Mouse (Mus musculus) liver, adult 2 months (tissue): ENCODE measurements around the gene Rp9. TPM values are rescaled to one million over a fixed set of nuclear protein-coding genes. Genes with fewer than 3 reads are reported as not detected.

Experiments
- DNase-seq: peaks from one replicate; pipeline ENCODE4 v3.0.0-alpha.2; 2011; ENCODE audit warnings: low read depth, low spot score; ENCODE audit errors: extremely low read depth
- H3K27ac ChIP-seq: fragments of 200-500 bp; replicated peaks from 2 replicates; pipeline ENCODE4 v1.5.1; 2012; ENCODE audit warnings: low read depth, mild to moderate bottlenecking, control low read depth, inconsistent platforms, low read length; ENCODE audit not compliant: insufficient read depth
- H3K27me3 ChIP-seq: fragments of 200-500 bp; 2 replicates; pipeline ENCODE4 v1.6.1; 2012; ENCODE audit warnings: mild to moderate bottlenecking, moderate library complexity, low read length, inconsistent platforms; ENCODE audit not compliant: control insufficient read depth, insufficient read depth
- H3K36me3 ChIP-seq: fragments of 200-500 bp; 2 replicates; pipeline ENCODE4 v1.6.1; 2012; ENCODE audit warnings: low read length, inconsistent platforms; ENCODE audit not compliant: control insufficient read depth, insufficient read depth
- H3K4me1 ChIP-seq: fragments of 200-500 bp; 2 replicates; pipeline ENCODE4 v1.6.1; 2011; ENCODE audit warnings: low read length; ENCODE audit not compliant: control insufficient read depth, insufficient read depth
- H3K4me3 ChIP-seq: fragments of 200-500 bp; 2 replicates; pipeline ENCODE4 v1.5.1; 2011; ENCODE audit warnings: low read depth, mild to moderate bottlenecking, control low read depth, low read length, moderate library complexity; ENCODE audit not compliant: insufficient read depth
- H3K79me2 ChIP-seq: fragments of 200-500 bp; 2 replicates; pipeline ENCODE4 v1.6.1; 2012; ENCODE audit warnings: inconsistent platforms, mild to moderate bottlenecking, low read length, moderate library complexity; ENCODE audit not compliant: control insufficient read depth, insufficient read depth
- H3K9ac ChIP-seq: fragments of 200-500 bp; 2 replicates; pipeline ENCODE4 v1.6.1; 2012; ENCODE audit warnings: low read depth, mild to moderate bottlenecking, control low read depth, inconsistent platforms, low read length
- CTCF ChIP-seq: fragments of 200-500 bp; IDR thresholded peaks from 2 replicates; pipeline ENCODE4 v1.5.1; 2011; ENCODE audit warnings: low read depth, low read length, control low read depth
- POLR2A ChIP-seq: fragments of 200-500 bp; IDR thresholded peaks from 2 replicates; pipeline ENCODE4 v1.6.1; 2011; ENCODE audit warnings: low read length, control low read depth; ENCODE audit not compliant: insufficient read depth; ENCODE audit errors: extremely low read depth
- WGBS: fragments of 180-500 bp; shearing (Covaris S2); methylation state at CpG from one replicate; pipeline ENCODE4 v1.1.7; 2018; 5-methylcytosine and 5-hydroxymethylcytosine counted together
- polyA plus RNA-seq: library from polyadenylated mRNA; depleted of rRNA; stranded (reverse); fragments of >200 nt; gene quantifications from 2 replicates; pipeline ENCODE4 v1.2.3, GENCODE M21; 2012
- total RNA-seq: library from RNA; depleted of rRNA; stranded (reverse); fragments of >200 nt; gene quantifications from 2 replicates; pipeline ENCODE4 v1.2.3, GENCODE M21; 2014

Rp9 gene
- total and polyA plus RNA-seq, 2 experiments: 47.1 to 58.1 TPM

DNA sequence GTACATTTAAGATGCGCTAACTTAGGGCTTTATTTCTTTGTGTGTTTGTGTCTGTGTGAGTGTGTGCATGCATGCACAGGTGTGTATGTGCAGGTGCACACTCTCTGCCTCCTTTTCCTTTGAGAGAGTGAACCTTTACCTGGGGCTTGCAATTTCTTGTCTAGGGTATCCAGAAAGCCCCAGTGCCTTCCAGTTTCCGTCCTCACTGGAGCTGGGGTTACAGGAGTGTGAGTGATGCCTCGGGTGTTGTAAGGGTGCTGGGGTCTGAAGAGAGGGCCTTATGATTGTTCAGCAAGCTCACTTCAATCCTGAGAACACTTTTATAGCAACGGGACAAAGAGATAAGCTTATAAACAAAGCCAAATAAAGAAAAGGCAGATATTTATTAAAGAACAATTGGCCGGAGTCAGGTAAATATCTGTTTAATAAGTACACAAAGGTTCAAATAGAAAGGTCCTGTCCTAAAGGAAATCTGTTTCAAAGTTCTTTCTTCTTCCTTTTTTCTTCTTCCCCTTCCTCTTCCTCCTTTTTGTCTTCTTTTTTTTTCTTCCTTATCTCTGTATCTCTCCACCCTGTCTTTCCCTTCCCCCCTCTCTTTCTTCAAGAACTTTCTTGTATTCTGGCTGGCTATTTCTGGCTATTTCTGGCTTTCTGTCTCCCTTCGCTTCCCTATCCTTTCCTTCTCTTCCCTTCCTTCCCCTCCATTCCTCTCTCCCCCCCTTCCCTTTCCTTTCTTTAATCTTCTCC, 27.7 kb upstream of the Rp9 start:
- no peak overlapping the region for H3K4me3 ChIP-seq
- 65% methylated on average over 6 of the region's 6 CpGs for WGBS
- H3K79me2 ChIP-seq: no peaks in the 10 kb centered on the region
- H3K36me3 ChIP-seq: 0 out of 2 replicates have a peak, but pooled peaks cover 1% of the 10 kb centered on the region
- no peak for TF ChIP-seq CTCF
- TF ChIP-seq POLR2A: no peak
- H3K27me3 ChIP-seq: no peaks in the 10 kb centered on the region
- no peak overlapping the region for H3K9ac ChIP-seq
- no peaks in the 10 kb centered on the region for H3K4me1 ChIP-seq
- DNase-seq: no peak
- H3K27ac ChIP-seq: no peak overlapping the region

GRCm38 (mm10) chr9:22495133-22495532, 25.6 kb upstream of the Rp9 start:
- DNase-seq: no peak
- WGBS: 98% methylated on average over 2 of the region's 2 CpGs
- Histone ChIP-seq H3K27me3 (no peaks in the 10 kb centered on the region), H3K79me2 (no peaks in the 10 kb centered on the region), H3K9ac (no peak overlapping the region), H3K36me3 (0 out of 2 replicates have a peak, but pooled peaks cover 1% of the 10 kb centered on the region), H3K4me3 (no peak overlapping the region), H3K4me1 (no peaks in the 10 kb centered on the region), H3K27ac (no peak overlapping the region)
- TF ChIP-seq CTCF: no peak; the same call in 1 of the 2 replicates
- no peak for TF ChIP-seq POLR2A

DNA sequence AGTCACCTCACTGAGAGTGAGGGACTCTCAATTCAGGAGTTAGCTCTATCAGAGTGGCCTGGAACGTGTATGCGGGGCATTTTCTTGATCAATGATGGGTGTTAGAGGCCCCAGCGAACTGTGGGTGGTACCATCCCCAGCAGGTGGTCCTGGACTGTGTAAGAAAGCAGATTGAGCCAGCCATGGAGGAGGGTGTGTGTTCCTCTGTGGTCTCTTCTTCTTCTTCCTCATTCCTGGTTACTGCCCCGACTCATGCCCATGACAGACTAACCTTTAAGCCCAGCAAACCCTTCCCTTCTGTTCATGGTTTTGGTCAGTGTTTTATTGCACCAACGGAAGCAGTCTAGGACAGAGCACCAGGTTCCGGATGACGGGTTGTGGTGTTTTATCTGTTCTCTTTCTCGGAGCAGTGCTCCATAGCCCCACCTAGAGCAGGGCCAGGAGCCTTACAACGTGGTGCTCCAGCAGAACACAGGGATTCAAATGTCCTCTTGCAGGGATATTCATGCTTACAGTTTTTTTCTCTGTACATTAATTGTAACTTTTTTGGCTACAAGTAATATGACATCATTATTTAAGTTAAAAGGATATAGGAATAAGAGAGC, 24.8 kb upstream of the Rp9 start:
- Histone ChIP-seq H3K4me3 (no peak overlapping the region), H3K27me3 (no peaks in the 10 kb centered on the region), H3K79me2 (no peaks in the 10 kb centered on the region), H3K36me3 (0 out of 2 replicates have a peak, but pooled peaks cover 1% of the 10 kb centered on the region), H3K9ac (no peak overlapping the region), H3K27ac (no peak overlapping the region), H3K4me1 (no peaks in the 10 kb centered on the region)
- 88% methylated on average over 9 of the region's 9 CpGs for WGBS
- no peak for DNase-seq
- TF ChIP-seq CTCF (0 out of 2 replicates have a peak, but pooled peaks have one; percentile 24), POLR2A (no peak)

DNA sequence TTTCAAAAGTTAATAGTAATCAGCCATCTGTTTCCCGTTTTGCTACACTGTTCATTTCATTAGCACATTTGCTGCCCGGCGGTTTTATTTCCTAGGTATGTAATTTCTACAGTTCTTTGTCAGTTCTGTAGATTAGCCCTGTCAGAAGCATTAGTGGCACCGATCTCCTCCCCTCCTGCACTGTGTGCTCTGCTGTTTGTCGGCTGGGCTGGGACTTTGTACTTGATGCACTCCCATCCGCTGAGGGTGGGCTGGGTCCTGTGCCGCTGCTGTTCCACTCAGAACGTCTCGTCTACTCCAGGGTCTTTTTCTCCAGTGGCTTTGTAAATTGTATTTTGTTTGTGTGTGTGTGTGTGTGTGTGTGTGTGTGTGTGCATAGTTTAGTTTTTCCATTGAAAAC, 19.4 kb upstream of the Rp9 start:
- Histone ChIP-seq H3K27ac (no peak overlapping the region), H3K79me2 (no peaks in the 10 kb centered on the region), H3K9ac (no peak overlapping the region), H3K4me1 (no peaks in the 10 kb centered on the region), H3K4me3 (no peak overlapping the region), H3K27me3 (no peaks in the 10 kb centered on the region), H3K36me3 (0 out of 2 replicates have a peak, but pooled peaks cover 1% of the 10 kb centered on the region)
- DNase-seq: no peak
- 55% methylated on average over 9 of the region's 9 CpGs for WGBS
- no peak for TF ChIP-seq POLR2A
- TF ChIP-seq CTCF: no peak

DNA sequence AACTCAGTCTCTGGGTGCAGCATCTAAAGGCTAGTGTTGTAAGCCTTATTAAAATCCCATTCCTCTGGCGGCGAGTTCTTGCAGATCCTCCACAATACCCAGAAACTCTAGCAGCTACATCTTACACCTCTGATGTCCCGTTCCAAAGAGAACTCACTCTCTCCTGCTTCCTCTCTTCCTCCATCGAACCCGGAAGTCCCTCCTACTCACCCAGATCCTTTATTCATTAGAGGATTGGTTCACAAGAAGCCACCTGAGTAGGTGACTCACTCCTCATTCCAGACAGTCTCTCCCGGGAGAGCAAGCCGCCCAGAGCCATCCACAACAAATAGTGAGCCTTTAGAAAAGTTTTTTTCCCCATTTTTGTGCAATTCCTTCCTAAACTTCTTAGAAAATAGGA, 16.7 kb upstream of the Rp9 start:
- WGBS: 95% methylated on average over 7 of the region's 7 CpGs
- Histone ChIP-seq H3K27me3 (no peaks in the 10 kb centered on the region), H3K9ac (no peak overlapping the region), H3K79me2 (no peaks in the 10 kb centered on the region), H3K4me3 (no peak overlapping the region), H3K36me3 (no peaks in the 10 kb centered on the region), H3K27ac (no peak overlapping the region), H3K4me1 (no peaks in the 10 kb centered on the region)
- no peak for DNase-seq
- TF ChIP-seq CTCF (no peak), POLR2A (no peak)

DNA sequence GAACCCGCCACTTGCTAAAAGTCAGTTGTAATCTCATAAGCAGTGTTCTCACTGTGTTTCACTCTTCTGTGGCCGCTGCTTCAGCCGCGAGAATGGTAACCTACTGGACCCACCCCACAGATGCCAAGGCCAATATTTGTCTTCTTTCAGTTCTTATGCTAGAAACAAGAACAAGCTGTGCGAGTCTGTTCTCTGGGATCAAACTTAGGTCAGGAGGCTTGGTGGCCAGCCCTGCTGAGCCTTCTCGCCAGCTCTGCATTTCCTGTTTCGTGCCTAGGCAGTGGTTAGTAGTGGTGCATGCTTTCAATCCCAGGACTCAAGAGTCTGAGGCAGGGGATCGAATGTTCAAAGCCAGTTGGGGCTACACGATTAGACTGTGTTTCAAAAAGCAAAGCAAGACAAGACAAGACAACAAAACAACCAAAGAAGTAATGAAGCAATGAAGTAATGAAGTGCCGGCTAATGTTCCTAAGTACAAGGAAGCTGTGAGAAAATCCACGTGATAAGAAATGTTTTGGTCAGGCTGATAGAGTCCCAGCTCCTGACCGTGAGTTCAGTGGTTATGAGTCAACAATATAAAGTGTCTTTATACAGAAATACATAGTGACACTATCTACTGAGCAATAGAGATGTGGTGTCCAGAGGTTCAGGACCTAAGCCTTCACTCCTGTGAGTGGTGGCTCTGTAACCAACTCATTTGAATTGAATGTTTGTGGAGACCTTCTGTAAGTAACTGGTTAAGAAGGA, 15.2 kb upstream of the Rp9 start:
- DNase-seq: peak; percentile 33
- Histone ChIP-seq H3K79me2 (no peaks in the 10 kb centered on the region), H3K4me3 (no peak overlapping the region), H3K4me1 (no peaks in the 10 kb centered on the region), H3K27ac (no peak overlapping the region), H3K36me3 (no peaks in the 10 kb centered on the region), H3K9ac (no peak overlapping the region), H3K27me3 (no peaks in the 10 kb centered on the region)
- TF ChIP-seq CTCF: no peak
- TF ChIP-seq POLR2A: no peak
- WGBS: 63% methylated on average over 12 of the region's 12 CpGs
